Mouse (Mus musculus): ENCODE measurements around the gene Npm1. TPM values are rescaled to one million over a fixed set of nuclear protein-coding genes. Genes with fewer than 3 reads are reported as not detected.

Gene Npm1
- polyA plus RNA-seq, 1 experiment: 74.9 TPM

GRCm38 (mm10) chr11:33157453-33158196, 5.4 kb downstream of the Npm1 start:
- WGBS: 72% methylated on average over 2 of the region's 2 CpGs
- Histone ChIP-seq H3K4me3 (replicated peaks; ENCODE audit: extremely low read depth, low read depth, low read length) (no peak overlapping the region), H3K4me1 (ENCODE audit: control insufficient read depth, insufficient read depth, low read length) (peaks cover 3% of the 10 kb centered on the region; the same call in 1 of the 2 replicates)
- DNase-seq: no peak
- TF ChIP-seq POLR2A (IDR thresholded peaks at IDR 0.05; ENCODE audit: borderline replicate concordance, extremely low read depth, low read depth, low read length): no peak
- TF ChIP-seq CTCF (IDR thresholded peaks at IDR 0.05; ENCODE audit: insufficient read depth, low read length): no peak

GRCm38 (mm10) chr11:33156436-33157015, 6.5 kb downstream of the Npm1 start:
- WGBS: 77% methylated on average over 4 of the region's 4 CpGs
- no peak for DNase-seq
- TF ChIP-seq CTCF (IDR thresholded peaks at IDR 0.05; ENCODE audit: insufficient read depth, low read length) (no peak), POLR2A (IDR thresholded peaks at IDR 0.05; ENCODE audit: borderline replicate concordance, extremely low read depth, low read depth, low read length) (no peak)
- no peak overlapping the region for H3K4me3 ChIP-seq (replicated peaks; ENCODE audit: extremely low read depth, low read depth, low read length)
- H3K4me1 ChIP-seq (ENCODE audit: control insufficient read depth, insufficient read depth, low read length): no peaks in the 10 kb centered on the region

DNA sequence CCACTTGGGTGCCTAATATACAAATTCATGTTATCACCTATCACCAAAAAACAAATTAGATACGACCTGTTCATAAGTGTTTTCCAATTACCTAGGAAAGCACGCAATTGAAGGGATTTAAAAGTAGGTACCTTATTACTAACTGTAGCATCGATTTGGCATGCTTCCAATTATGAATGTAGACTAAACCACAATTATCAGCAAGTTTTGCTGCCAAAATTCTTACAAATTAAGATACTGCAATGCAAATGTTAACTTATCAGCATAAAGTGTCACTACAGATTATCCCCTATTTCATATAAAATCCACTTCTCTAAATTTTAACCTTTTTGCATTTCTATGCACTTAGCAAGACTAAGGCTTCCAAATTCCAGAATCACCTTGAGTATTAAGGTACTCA, 8.5 kb downstream of the Npm1 start:
- 83% methylated on average over 3 of the region's 3 CpGs for WGBS
- Histone ChIP-seq H3K4me3 (replicated peaks; ENCODE audit: extremely low read depth, low read depth, low read length) (no peak overlapping the region), H3K4me1 (ENCODE audit: control insufficient read depth, insufficient read depth, low read length) (no peaks in the 10 kb centered on the region)
- no peak for DNase-seq
- no peak for TF ChIP-seq CTCF (IDR thresholded peaks at IDR 0.05; ENCODE audit: insufficient read depth, low read length)
- no peak for TF ChIP-seq POLR2A (IDR thresholded peaks at IDR 0.05; ENCODE audit: borderline replicate concordance, extremely low read depth, low read depth, low read length)

- H3K4me1 ChIP-seq (ENCODE audit: control insufficient read depth, insufficient read depth, low read length): peaks cover 3% of the 10 kb centered on the region
- TF ChIP-seq CTCF (IDR thresholded peaks at IDR 0.05; ENCODE audit: insufficient read depth, low read length) (no peak), POLR2A (IDR thresholded peaks at IDR 0.05; ENCODE audit: borderline replicate concordance, extremely low read depth, low read depth, low read length) (no peak)
- H3K4me3 ChIP-seq (replicated peaks; ENCODE audit: extremely low read depth, low read depth, low read length): no peak overlapping the region
- DNase-seq: no peak
- WGBS: 90% methylated on average over 1 of the region's 1 CpGs
Observed at GRCm38 (mm10) chr11:33152997-33153396, 10.0 kb downstream of the Npm1 start.

DNA sequence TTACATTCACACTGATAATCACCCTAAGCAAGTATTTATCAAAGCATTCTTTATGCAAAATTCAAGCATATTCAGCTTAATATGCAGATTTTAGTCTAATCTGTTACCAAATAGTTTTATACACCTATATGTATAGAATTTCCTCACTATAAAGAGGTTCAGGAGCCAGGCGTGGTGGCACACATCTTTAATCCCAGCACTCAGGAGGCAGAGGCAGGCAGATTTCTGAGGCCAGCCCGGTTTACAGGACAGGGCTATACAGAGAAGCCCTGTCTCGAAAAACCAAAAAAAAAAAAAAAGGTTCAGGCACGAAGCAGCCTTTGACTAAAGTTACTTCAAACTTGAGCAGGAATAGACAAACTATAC, 11.2 kb downstream of the Npm1 start:
- TF ChIP-seq POLR2A (IDR thresholded peaks at IDR 0.05; ENCODE audit: borderline replicate concordance, extremely low read depth, low read depth, low read length) (no peak), CTCF (IDR thresholded peaks at IDR 0.05; ENCODE audit: insufficient read depth, low read length) (no peak)
- no peak for DNase-seq
- H3K4me3 ChIP-seq (replicated peaks; ENCODE audit: extremely low read depth, low read depth, low read length): no peak overlapping the region
- 85% methylated on average over 4 of the region's 4 CpGs for WGBS
- peaks cover 4% of the 10 kb centered on the region for H3K4me1 ChIP-seq (ENCODE audit: control insufficient read depth, insufficient read depth, low read length)

DNA sequence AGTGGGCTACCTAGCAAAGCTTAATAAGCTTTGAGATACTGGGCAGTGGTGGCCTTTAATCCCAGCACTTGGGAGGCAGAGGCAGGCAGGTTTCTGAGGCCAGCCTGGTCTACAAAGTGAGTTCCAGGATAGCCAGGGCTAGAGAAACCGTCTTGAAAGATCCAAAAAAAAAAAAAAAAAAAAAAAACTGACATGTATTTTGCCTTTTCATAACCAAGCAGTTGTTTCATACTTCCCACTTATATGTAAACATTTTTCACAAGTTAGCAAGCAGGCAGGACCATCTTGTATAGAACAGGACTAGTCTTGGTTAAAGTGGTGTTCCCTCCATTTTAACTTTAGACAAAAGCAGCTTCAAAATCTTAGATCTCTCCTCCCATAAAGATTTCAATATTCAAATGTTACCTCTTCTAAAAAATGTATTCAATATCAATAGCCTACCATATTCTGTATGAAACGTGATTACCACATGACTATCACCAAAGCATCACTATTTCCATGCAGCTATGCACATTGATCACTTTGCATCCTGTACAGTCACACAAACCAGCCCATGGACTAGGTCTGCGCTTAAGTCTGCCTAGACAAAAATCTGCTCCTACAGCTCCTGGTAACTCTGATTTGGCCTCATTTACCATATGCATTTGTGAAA, 11.8 kb downstream of the Npm1 start:
- peaks cover 4% of the 10 kb centered on the region for H3K4me1 ChIP-seq (ENCODE audit: control insufficient read depth, insufficient read depth, low read length)
- TF ChIP-seq POLR2A (IDR thresholded peaks at IDR 0.05; ENCODE audit: borderline replicate concordance, extremely low read depth, low read depth, low read length) (no peak), CTCF (IDR thresholded peaks at IDR 0.05; ENCODE audit: insufficient read depth, low read length) (no peak)
- 77% methylated on average over 3 of the region's 3 CpGs for WGBS
- no peak for DNase-seq
- H3K4me3 ChIP-seq (replicated peaks; ENCODE audit: extremely low read depth, low read depth, low read length): no peak overlapping the region

DNA sequence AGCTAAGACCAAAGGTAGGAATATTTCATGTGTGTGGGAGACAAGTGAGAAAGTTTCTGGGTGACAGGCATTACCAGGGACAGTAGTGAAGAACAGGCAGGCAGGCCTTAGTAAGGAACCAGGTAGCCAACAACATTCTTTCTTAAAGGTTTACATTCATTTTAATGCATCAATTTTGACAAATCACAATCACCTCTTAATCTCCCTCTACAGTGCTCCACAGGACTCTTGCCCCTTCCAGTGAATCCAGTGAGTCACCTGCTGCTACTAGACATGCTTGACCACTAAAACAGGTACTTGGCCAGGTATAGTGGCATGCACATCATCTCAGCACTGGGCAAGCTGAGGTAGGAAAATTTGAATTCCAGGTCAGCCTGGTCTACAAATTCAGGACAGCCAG, 12.6 kb downstream of the Npm1 start:
- peaks cover 4% of the 10 kb centered on the region for H3K4me1 ChIP-seq (ENCODE audit: control insufficient read depth, insufficient read depth, low read length)
- H3K4me3 ChIP-seq (replicated peaks; ENCODE audit: extremely low read depth, low read depth, low read length): no peak overlapping the region
- no peak for TF ChIP-seq POLR2A (IDR thresholded peaks at IDR 0.05; ENCODE audit: borderline replicate concordance, extremely low read depth, low read depth, low read length)
- no peak for TF ChIP-seq CTCF (IDR thresholded peaks at IDR 0.05; ENCODE audit: insufficient read depth, low read length)
- no peak for DNase-seq

GRCm38 (mm10) chr11:33149453-33149852, 13.6 kb downstream of the Npm1 start:
- no peak for TF ChIP-seq POLR2A (IDR thresholded peaks at IDR 0.05; ENCODE audit: borderline replicate concordance, extremely low read depth, low read depth, low read length)
- no peak for TF ChIP-seq CTCF (IDR thresholded peaks at IDR 0.05; ENCODE audit: insufficient read depth, low read length)
- H3K4me3 ChIP-seq (replicated peaks; ENCODE audit: extremely low read depth, low read depth, low read length): no peak overlapping the region
- peaks cover 4% of the 10 kb centered on the region for H3K4me1 ChIP-seq (ENCODE audit: control insufficient read depth, insufficient read depth, low read length)
- no peak for DNase-seq

DNA sequence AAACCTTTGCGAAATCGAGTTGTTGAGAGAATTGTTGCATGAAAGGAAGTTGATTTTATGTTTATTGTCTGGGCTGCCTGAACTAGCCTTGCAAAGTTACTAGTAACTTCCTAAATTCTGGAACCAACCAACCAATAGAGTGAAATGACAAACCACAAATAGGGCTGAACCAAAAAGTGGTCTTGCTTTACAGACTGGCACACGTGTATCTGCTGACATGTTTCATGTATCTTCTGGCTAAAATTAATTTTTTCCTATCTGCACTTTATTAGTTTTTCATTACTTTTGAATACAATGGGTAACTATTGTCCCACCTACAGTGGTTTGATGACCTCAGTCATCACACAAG, 13.9 kb downstream of the Npm1 start:
- TF ChIP-seq POLR2A (IDR thresholded peaks at IDR 0.05; ENCODE audit: borderline replicate concordance, extremely low read depth, low read depth, low read length): no peak
- no peak for TF ChIP-seq CTCF (IDR thresholded peaks at IDR 0.05; ENCODE audit: insufficient read depth, low read length)
- WGBS: 30% methylated on average over 3 of the region's 3 CpGs
- no peak for DNase-seq
- peaks cover 4% of the 10 kb centered on the region for H3K4me1 ChIP-seq (ENCODE audit: control insufficient read depth, insufficient read depth, low read length)
- no peak overlapping the region for H3K4me3 ChIP-seq (replicated peaks; ENCODE audit: extremely low read depth, low read depth, low read length)
